Mouse (Mus musculus) cortical plate, adult 2 months (tissue): ENCODE data around the gene Defb23. TPM values are rescaled to one million over a fixed set of nuclear protein-coding genes. Genes with fewer than 3 reads are reported as not detected.

Experiments
- H3K27ac ChIP-seq: fragments of 200-500 bp; 2 replicates; pipeline ENCODE4 v1.5.1; 2012; ENCODE audit warnings: low read length, control low read depth, inconsistent platforms; ENCODE audit not compliant: insufficient read depth
- H3K4me1 ChIP-seq: fragments of 200-500 bp; 2 replicates; pipeline ENCODE4 v1.6.1; 2011; ENCODE audit warnings: low read length; ENCODE audit not compliant: control insufficient read depth, insufficient read depth
- H3K4me3 ChIP-seq: fragments of 200-500 bp; 2 replicates; pipeline ENCODE4 v1.5.1; 2011; ENCODE audit warnings: mild to moderate bottlenecking, low read length, control low read depth; ENCODE audit not compliant: insufficient read depth
- CTCF ChIP-seq: fragments of 200-500 bp; IDR thresholded peaks from 2 replicates; pipeline ENCODE4 v1.5.1; 2011; ENCODE audit warnings: mild to moderate bottlenecking, control low read depth, low read length; ENCODE audit not compliant: insufficient read depth; ENCODE audit errors: extremely low read depth
- POLR2A ChIP-seq: fragments of 200-500 bp; IDR thresholded peaks from 2 replicates; pipeline ENCODE4 v1.6.1; 2011; ENCODE audit warnings: mild to moderate bottlenecking, low read length, control low read depth; ENCODE audit not compliant: insufficient read depth; ENCODE audit errors: extremely low read depth
- polyA plus RNA-seq: library from polyadenylated mRNA; depleted of rRNA; stranded (reverse); fragments of >200 nt; gene quantifications from 2 replicates; pipeline ENCODE4 v1.2.3, GENCODE M21; 2012; rRNA removed

Defb23 gene
- polyA plus RNA-seq, 1 experiment, result not detected

DNA sequence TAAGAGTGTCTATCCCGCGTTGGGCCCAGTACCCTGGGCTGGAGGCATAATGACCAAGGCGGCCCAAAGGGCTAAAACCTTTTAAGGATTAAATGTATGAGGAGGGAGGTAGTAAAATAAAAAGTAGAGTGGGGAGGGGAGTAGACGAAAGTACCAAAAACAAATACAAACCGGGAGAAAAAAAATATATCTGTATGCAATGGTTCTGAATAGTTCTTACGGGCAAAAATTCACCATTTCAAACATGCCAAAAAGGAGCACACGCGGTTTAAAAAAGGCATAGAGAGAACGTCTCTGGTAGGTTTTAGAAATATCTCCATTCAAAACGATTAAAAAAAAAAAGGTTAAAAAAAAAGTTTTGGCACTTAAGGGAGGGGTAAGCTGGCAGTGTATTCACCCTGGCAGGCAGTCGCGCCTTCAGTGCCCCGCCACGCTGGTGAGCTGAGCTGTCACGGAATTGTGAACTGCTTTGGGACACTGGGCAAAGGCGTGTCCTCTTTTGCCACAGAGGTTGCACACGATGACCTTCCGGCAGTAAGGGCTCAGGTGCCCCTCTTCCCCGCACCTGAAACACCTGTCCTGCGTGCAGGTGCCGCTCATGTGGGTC, 51.2 kb downstream of the Defb23 start:
- H3K4me3 ChIP-seq, result peak overlapping the region; percentile 97
- H3K4me1 ChIP-seq, result peaks cover 4% of the 10 kb centered on the region
- peak overlapping the region; percentile 19; the same call in 1 of the 2 replicates for H3K27ac ChIP-seq
- no peak for TF ChIP-seq POLR2A
- TF ChIP-seq CTCF, result no peak

DNA sequence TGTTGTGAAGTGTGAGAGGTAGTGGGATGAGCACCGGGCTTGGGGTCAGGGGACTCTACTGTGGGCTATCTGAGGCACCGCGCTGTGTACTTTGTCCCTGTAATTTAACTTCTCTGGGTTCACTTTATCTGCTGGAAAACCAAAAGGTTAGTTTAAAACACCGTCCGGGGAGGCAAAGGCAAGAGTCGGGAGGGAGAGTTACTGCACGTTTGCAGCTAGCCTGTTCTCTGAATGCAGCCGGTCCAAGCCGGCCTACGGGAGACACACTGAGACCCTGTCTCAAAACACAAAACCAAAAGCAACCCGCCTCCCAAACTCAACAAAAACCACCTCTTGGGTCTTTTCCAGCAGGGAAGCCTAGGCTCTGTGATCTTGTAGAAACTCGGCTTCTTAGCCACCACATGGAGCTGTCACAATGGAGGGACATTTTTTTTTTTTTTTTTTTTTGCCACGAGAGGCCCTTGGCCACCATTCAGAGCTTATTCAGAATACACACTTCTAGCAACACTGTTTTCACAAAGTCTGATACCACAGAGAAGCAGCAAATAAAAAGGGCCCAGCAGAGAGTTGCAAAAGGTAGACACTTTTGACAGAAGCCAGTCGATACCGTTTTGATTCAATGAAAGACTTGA, 51.8 kb downstream of the Defb23 start:
- H3K4me1 ChIP-seq, result peaks cover 4% of the 10 kb centered on the region
- H3K27ac ChIP-seq, result no peak overlapping the region
- H3K4me3 ChIP-seq, result peak overlapping the region; percentile 19
- no peak for TF ChIP-seq CTCF
- TF ChIP-seq POLR2A, result no peak

DNA sequence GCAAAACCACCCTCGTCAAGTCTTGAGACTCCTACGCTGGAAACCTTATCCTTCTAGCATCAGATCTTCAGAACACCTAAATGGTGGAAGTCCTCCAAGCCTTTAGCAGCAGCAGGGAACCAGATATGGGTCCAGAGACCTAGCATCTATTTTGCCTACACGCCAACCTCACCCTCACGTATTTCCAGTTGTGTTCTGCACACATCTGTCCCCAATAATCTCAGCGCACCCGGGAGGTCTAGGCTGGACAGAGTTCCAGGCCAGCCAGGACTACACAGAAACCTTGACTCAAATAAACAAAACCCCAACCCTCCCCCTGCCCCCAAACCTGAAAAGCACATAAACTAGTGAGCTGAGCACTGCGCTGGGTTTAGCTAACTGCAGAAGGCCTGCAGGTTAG, 52.9 kb downstream of the Defb23 start:
- Histone ChIP-seq H3K4me3 (no peak overlapping the region), H3K4me1 (peaks cover 4% of the 10 kb centered on the region), H3K27ac (peak overlapping the region; percentile 26; the same call in 1 of the 2 replicates)
- TF ChIP-seq CTCF (no peak), POLR2A (no peak)

DNA sequence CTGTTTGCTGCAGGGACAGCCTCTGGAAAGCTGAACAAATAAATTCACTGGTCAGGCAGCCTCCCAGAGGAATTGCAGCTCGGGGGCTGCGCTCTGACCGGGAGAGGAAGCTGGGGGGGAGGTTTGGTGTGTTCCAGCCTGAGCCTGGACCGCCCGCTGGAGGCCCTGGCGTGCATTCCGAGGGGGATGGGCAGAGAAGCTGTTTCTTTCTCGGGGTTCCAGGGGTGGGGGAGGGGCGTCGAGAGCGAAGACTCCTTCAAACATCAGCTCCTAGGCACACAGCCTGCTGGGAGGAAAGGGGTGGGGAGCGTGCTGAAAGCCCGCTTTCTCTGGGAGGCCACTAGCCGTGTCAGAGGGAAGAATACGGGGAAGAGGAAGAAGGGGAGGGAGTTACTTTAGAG, 53.4 kb downstream of the Defb23 start:
- no peak for TF ChIP-seq CTCF
- TF ChIP-seq POLR2A, result 0 out of 2 replicates have a peak, but pooled peaks have one; percentile 43
- no peak overlapping the region for H3K4me3 ChIP-seq
- peaks cover 5% of the 10 kb centered on the region for H3K4me1 ChIP-seq
- peak overlapping the region; percentile 51; the same call in 1 of the 2 replicates for H3K27ac ChIP-seq

DNA sequence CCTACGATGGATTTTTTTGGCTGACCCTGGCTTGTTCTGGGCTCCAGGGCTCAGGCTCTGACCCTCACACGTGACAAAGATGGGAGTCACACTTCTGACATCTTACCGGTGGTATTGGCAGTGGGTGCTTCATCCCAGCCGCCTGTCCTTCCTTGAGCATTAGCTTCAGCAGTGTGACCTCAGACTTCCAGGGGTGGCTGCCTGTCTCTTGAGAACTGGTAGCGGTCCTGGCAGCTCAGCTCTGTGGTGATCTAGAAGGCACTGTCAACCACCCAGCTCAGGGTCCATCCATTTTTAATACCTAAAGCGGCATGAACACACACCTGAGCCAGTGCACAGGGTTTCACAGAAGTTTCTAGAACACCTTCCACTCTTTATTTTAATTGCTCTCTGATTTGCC, 54.6 kb downstream of the Defb23 start:
- TF ChIP-seq POLR2A (no peak), CTCF (no peak)
- Histone ChIP-seq H3K27ac (no peak overlapping the region), H3K4me3 (no peak overlapping the region), H3K4me1 (peaks cover 6% of the 10 kb centered on the region)

Other genes starting within 250 kb of the Defb23 start
- 70.7 and 73.3 TPM in 2 replicates for gene Csnk2a1, start 237.8 kb downstream of the Defb23 start, polyA plus RNA-seq
- gene Tbc1d20, start 170.8 kb downstream of the Defb23 start, polyA plus RNA-seq, result 41.4 and 44.7 TPM in 2 replicates
- gene Rbck1, start 132.0 kb downstream of the Defb23 start, polyA plus RNA-seq, result 197 and 210 TPM in 2 replicates
- gene Trib3, start 120.6 kb downstream of the Defb23 start, polyA plus RNA-seq, result 0.40 and 0.61 TPM in 2 replicates
- 72.3 and 81.3 TPM in 2 replicates for gene Nrsn2, start 88.0 kb downstream of the Defb23 start, polyA plus RNA-seq
- 17.0 and 18.6 TPM in 2 replicates for gene Sox12, start 66.6 kb downstream of the Defb23 start, polyA plus RNA-seq
- gene Zcchc3, start 49.6 kb downstream of the Defb23 start, polyA plus RNA-seq, result 6.5 and 7.1 TPM in 2 replicates
- gene 6820408C15Rik, start 49.0 kb downstream of the Defb23 start, polyA plus RNA-seq, result 2.8 and 3.7 TPM in 2 replicates
- gene Defb20, start 12.4 kb upstream of the Defb23 start, polyA plus RNA-seq, result 0.56 TPM in 1 of 2 replicates, not detected in the other
- not detected in 2 replicates for gene Defb22, start 25.5 kb upstream of the Defb23 start, polyA plus RNA-seq
- gene Defb26, start 47.1 kb upstream of the Defb23 start, polyA plus RNA-seq, result not detected in 2 replicates
- not detected in 2 replicates for gene Defb28, start 53.6 kb upstream of the Defb23 start, polyA plus RNA-seq
- not detected in 2 replicates for gene Defb29, start 75.5 kb upstream of the Defb23 start, polyA plus RNA-seq
- not detected in 2 replicates for gene Gm17416, start 104.7 kb upstream of the Defb23 start, polyA plus RNA-seq
- not detected in 2 replicates for gene Defb21, start 108.1 kb upstream of the Defb23 start, polyA plus RNA-seq
- not detected in 2 replicates for gene Defb19, start 115.7 kb upstream of the Defb23 start, polyA plus RNA-seq
- not detected in 2 replicates for gene Defb45, start 134.8 kb upstream of the Defb23 start, polyA plus RNA-seq
- gene Defb36, start 139.7 kb upstream of the Defb23 start, polyA plus RNA-seq, result not detected in 2 replicates
- gene Defb25, start 158.4 kb upstream of the Defb23 start, polyA plus RNA-seq, result not detected in 2 replicates
- 0.78 and 0.90 TPM in 2 replicates for gene Rem1, start 162.3 kb upstream of the Defb23 start, polyA plus RNA-seq
- 65.9 and 68.4 TPM in 2 replicates for gene H13, start 204.8 kb upstream of the Defb23 start, polyA plus RNA-seq
- 20.0 and 21.5 TPM in 2 replicates for gene Mcts2, start 222.4 kb upstream of the Defb23 start, polyA plus RNA-seq